Mouse (Mus musculus) liver, embryonic 16.5 days (tissue): ENCODE results near the gene Pilra. TPM values are rescaled to one million over a fixed set of nuclear protein-coding genes. Genes with fewer than 3 reads are reported as not detected.

ENCODE experiments used
- ATAC-seq: fragments of 200-750 bp; cut with Nextera tagmentation; 2 replicates; pipeline ENCODE4 v1.8.0; 2017; ENCODE audit warnings: low read depth, mild to moderate bottlenecking, moderate number of reproducible peaks, moderate library complexity
- H3K27ac ChIP-seq: fragments of 300-500 bp; sonication (generic); 2 replicates; pipeline ENCODE4 v1.5.1; 2014; ENCODE audit warnings: mild to moderate bottlenecking, low read length
- H3K27me3 ChIP-seq: fragments of 300-500 bp; sonication (generic); 2 replicates; pipeline ENCODE4 v1.6.1; 2014; ENCODE audit warnings: low read depth, low read length, mixed read lengths; ENCODE audit not compliant: control insufficient read depth, insufficient read depth
- H3K36me3 ChIP-seq: fragments of 300-500 bp; sonication (generic); 2 replicates; pipeline ENCODE4 v1.6.1; 2014; ENCODE audit warnings: mild to moderate bottlenecking; ENCODE audit not compliant: control insufficient read depth, insufficient read depth
- H3K4me1 ChIP-seq: fragments of 300-500 bp; sonication (generic); 2 replicates; pipeline ENCODE4 v1.6.1; 2014; ENCODE audit warnings: low read depth, low read length, mixed read lengths; ENCODE audit not compliant: control insufficient read depth
- H3K4me2 ChIP-seq: fragments of 300-500 bp; sonication (generic); 2 replicates; pipeline ENCODE4 v1.6.1; 2014; ENCODE audit warnings: low read depth, low read length, mixed read lengths
- H3K4me3 ChIP-seq: fragments of 300-500 bp; sonication (generic); 2 replicates; pipeline ENCODE4 v1.5.1; 2014; ENCODE audit warnings: low read depth, mild to moderate bottlenecking, low read length
- H3K9ac ChIP-seq: fragments of 300-500 bp; sonication (generic); 2 replicates; pipeline ENCODE4 v1.6.1; 2014; ENCODE audit warnings: low read depth, low read length
- H3K9me3 ChIP-seq: fragments of 300-500 bp; sonication (generic); replicated peaks from 2 replicates; pipeline ENCODE4 v1.6.1; 2016; ENCODE audit warnings: low read length; ENCODE audit not compliant: control insufficient read depth
- WGBS: fragments of 180-500 bp; shearing (Covaris S2); extraction: QIAGEN DNeasy Blood & Tissue Kit; methylation state at CpG from one replicate; pipeline ENCODE4 v1.1.7; 2014; ENCODE audit not compliant: insufficient replicate concordance; 5-methylcytosine and 5-hydroxymethylcytosine counted together
- polyA plus RNA-seq: library from polyadenylated mRNA; unstranded; fragments of >200 nt; fragmentation: Nextera tagmentation; extraction: Ambion mirVana; gene quantifications from 2 replicates; pipeline ENCODE4 v1.2.1, GENCODE M21; 2015

The Pilra gene
- polyA plus RNA-seq, 1 experiment from 2014 or later = 6.1 TPM

- H3K9ac ChIP-seq = no peak overlapping the region
- H3K4me3 ChIP-seq = no peak overlapping the region
- no peak overlapping the region for H3K4me2 ChIP-seq
- H3K27me3 ChIP-seq = no peaks in the 10 kb centered on the region
- H3K27ac ChIP-seq = peak overlapping the region; percentile 33; the same call in 1 of the 2 replicates
- 43% methylated on average over 7 of the region's 7 CpGs for WGBS
- H3K36me3 ChIP-seq = no peaks in the 10 kb centered on the region
- peaks cover 3% of the 10 kb centered on the region for H3K4me1 ChIP-seq
- no peaks in the 10 kb centered on the region for H3K9me3 ChIP-seq
- no peak for ATAC-seq
Observed at GRCm38 (mm10) chr5:137830238-137830637, 5.8 kb downstream of the Pilra start.

DNA sequence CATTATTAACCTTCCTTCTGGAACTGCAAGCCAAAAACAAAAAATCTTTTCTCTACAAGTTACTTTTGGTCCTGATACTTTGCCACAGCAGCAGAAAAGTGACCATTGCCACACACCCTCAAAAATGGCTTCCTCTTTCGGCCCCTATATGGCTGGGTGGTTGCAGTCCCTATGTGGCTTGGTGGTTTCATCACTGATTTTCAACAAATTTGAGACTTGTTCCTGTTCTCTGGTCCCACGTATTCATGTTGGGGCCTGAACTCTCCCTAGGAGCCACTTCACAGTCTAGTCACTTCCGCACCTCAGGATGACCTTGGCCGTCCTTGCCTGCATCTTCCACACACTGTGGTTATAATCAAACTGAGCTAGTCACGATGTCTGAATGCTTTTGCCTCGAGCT lies 7.4 kb downstream of the Pilra start:
- Histone ChIP-seq H3K4me3 (no peak overlapping the region), H3K4me1 (peaks cover 3% of the 10 kb centered on the region), H3K4me2 (no peak overlapping the region), H3K9ac (no peak overlapping the region), H3K27me3 (no peaks in the 10 kb centered on the region), H3K36me3 (no peaks in the 10 kb centered on the region), H3K27ac (peak overlapping the region; percentile 43; the same call in 1 of the 2 replicates), H3K9me3 (no peaks in the 10 kb centered on the region)
- 52% methylated on average over 6 of the region's 6 CpGs for WGBS
- ATAC-seq = no peak

DNA sequence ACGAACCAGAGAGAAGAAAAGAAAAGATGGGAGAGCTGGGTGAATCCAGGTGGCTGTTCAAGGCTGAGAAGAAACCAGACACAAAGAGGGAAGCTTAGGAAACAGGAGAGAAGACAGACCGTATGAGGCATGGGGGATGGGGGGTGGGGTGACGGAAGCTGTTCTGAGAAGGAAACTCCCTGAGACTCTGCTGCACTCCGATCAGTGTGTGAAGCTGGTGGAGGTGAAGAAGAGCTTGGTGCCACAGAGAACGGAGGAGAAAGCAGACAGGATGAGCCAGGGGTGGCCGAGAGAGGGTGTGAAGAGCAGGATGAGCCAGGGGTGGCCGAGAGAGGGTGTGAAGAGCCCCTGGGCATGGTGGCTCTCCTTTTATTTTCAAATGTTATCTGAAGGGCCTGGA lies 9.7 kb downstream of the Pilra start:
- no peak overlapping the region for H3K9ac ChIP-seq
- no peaks in the 10 kb centered on the region for H3K36me3 ChIP-seq
- no peaks in the 10 kb centered on the region for H3K27me3 ChIP-seq
- no peak overlapping the region for H3K4me2 ChIP-seq
- no peak overlapping the region for H3K27ac ChIP-seq
- H3K4me3 ChIP-seq = no peak overlapping the region
- 27% methylated on average over 7 of the region's 7 CpGs for WGBS
- H3K4me1 ChIP-seq = peaks cover 3% of the 10 kb centered on the region
- no peaks in the 10 kb centered on the region for H3K9me3 ChIP-seq
- no peak for ATAC-seq

DNA sequence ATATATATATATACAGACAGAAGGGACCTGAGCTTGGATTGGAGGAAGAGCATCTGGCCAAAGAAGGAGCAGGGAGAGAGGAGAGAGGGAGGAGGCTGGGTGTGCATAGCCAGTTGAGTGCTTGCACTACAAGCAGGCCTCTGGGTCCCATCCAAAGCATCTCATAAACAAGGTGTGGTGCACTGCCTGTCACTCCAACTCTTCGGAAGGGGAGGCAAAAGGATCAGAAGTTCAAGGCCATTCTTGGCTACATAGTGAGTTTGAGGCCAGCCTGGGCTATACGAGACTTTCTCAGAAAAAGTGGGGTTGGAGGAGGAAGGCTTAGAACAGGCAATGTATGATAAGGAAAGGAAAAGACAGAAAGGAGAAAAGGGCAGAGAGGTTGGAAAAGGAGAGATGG lies 10.1 kb downstream of the Pilra start:
- no peak for ATAC-seq
- 48% methylated on average over 2 of the region's 2 CpGs for WGBS
- no peak overlapping the region for H3K9ac ChIP-seq
- peaks cover 3% of the 10 kb centered on the region for H3K4me1 ChIP-seq
- H3K4me3 ChIP-seq = no peak overlapping the region
- H3K9me3 ChIP-seq = no peaks in the 10 kb centered on the region
- no peaks in the 10 kb centered on the region for H3K36me3 ChIP-seq
- no peak overlapping the region for H3K27ac ChIP-seq
- no peak overlapping the region for H3K4me2 ChIP-seq
- H3K27me3 ChIP-seq = no peaks in the 10 kb centered on the region

GRCm38 (mm10) chr5:137825030-137825429 lies 11.1 kb downstream of the Pilra start:
- Histone ChIP-seq H3K4me1 (peaks cover 3% of the 10 kb centered on the region), H3K36me3 (no peaks in the 10 kb centered on the region), H3K27ac (no peak overlapping the region), H3K4me2 (no peak overlapping the region), H3K9ac (no peak overlapping the region), H3K27me3 (no peaks in the 10 kb centered on the region), H3K4me3 (no peak overlapping the region), H3K9me3 (no peaks in the 10 kb centered on the region)
- 58% methylated on average over 3 of the region's 3 CpGs for WGBS
- ATAC-seq = no peak

DNA sequence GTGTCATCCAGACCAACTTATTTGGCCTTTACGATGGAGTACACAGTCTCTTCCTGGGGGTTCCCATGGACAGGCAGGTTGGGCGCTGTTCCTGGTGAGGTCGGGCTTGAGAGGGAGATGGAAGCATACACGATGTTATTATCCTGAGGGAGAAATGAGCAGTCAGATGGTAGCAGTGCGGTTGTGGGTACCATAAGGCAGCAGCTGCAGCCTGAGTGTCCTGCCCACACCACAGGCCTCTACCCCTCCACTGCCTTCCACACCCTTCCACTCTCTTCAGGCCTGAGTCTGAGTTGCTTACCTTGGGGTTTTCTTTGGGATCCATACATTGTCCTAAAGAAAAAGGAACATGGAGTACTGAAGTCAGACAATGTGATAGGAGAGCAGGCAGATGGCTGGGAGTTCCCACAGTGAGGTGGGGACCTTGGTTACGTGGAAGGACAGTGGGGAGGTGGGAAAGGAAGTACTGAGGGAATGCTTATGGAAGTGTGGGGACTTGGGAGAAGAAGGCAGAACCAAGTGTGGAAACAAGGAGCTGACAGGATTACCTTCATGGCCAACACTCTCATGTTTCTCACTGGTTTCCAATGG lies 12.5 kb downstream of the Pilra start:
- no peak overlapping the region for H3K4me2 ChIP-seq
- no peaks in the 10 kb centered on the region for H3K36me3 ChIP-seq
- no peaks in the 10 kb centered on the region for H3K9me3 ChIP-seq
- H3K27ac ChIP-seq = no peak overlapping the region
- 56% methylated on average over 6 of the region's 6 CpGs for WGBS
- no peaks in the 10 kb centered on the region for H3K27me3 ChIP-seq
- no peak overlapping the region for H3K9ac ChIP-seq
- no peak overlapping the region for H3K4me3 ChIP-seq
- H3K4me1 ChIP-seq = no peaks in the 10 kb centered on the region; the same call in none of the 2 replicates
- ATAC-seq = no peak

GRCm38 (mm10) chr5:137822602-137823001 lies 13.5 kb downstream of the Pilra start:
- H3K36me3 ChIP-seq = no peaks in the 10 kb centered on the region
- no peak overlapping the region for H3K9ac ChIP-seq
- H3K27me3 ChIP-seq = no peaks in the 10 kb centered on the region
- WGBS = 33% methylated on average over 1 of the region's 1 CpGs
- ATAC-seq = no peak
- H3K9me3 ChIP-seq = no peaks in the 10 kb centered on the region
- no peaks in the 10 kb centered on the region; the same call in none of the 2 replicates for H3K4me1 ChIP-seq
- H3K4me3 ChIP-seq = no peak overlapping the region
- H3K27ac ChIP-seq = no peak overlapping the region
- H3K4me2 ChIP-seq = no peak overlapping the region

GRCm38 (mm10) chr5:137822126-137822525 lies 14.0 kb downstream of the Pilra start:
- Histone ChIP-seq H3K4me2 (no peak overlapping the region), H3K36me3 (no peaks in the 10 kb centered on the region), H3K27ac (no peak overlapping the region), H3K27me3 (no peaks in the 10 kb centered on the region), H3K9me3 (no peaks in the 10 kb centered on the region), H3K4me1 (no peaks in the 10 kb centered on the region; the same call in none of the 2 replicates), H3K4me3 (no peak overlapping the region), H3K9ac (no peak overlapping the region)
- ATAC-seq = no peak
- WGBS = 60% methylated on average over 4 of the region's 4 CpGs

DNA sequence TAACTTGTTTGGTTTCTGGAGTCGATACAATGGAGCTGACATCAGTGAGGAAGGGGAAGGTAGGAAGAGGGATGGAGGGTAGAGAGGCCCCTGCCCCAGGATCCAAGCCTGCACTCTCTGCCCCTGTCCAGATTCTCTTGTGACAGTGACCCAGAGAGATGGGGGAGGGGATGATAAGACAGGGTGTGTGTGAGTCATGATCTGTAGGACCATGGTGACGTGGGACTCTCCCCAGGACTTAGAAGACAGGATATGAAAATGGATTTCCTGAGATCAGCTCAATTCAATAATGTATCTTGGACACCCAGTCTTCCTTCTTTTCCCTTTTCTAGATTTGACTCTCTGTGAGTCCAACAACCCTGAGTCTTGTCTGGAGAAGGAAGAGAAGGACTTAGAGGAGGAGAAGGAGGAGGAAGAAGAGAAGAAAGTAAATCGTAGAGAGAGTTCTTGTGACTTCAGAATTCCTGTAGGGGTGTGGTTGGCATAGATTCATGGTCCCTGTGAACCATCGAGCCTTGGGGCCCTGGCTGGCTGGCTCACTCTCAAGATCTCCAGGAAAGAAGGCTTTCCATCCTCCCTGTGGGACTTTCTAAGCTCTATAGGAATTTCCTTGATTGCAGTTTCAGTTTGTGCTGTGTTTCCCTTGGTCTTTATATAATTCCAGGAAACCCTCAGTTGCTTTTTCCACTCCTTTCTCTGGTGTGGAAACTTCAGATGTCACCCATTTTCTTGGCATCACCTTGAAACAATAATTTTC lies 18.4 kb downstream of the Pilra start:
- H3K27me3 ChIP-seq = no peaks in the 10 kb centered on the region
- no peak overlapping the region for H3K4me2 ChIP-seq
- H3K9ac ChIP-seq = no peak overlapping the region
- no peaks in the 10 kb centered on the region for H3K4me1 ChIP-seq
- 43% methylated on average over 4 of the region's 4 CpGs for WGBS
- no peak overlapping the region for H3K4me3 ChIP-seq
- H3K27ac ChIP-seq = no peak overlapping the region
- no peaks in the 10 kb centered on the region for H3K9me3 ChIP-seq
- ATAC-seq = peak; percentile 43; the same call in 1 of the 2 replicates
- H3K36me3 ChIP-seq = no peaks in the 10 kb centered on the region
